Mouse (Mus musculus) brain, embryonic 14.5 days (tissue): Measurements from ENCODE around the gene Mrpl51.

Source experiments
- CTCF ChIP-seq: fragments of 200-500 bp; IDR thresholded peaks from 2 replicates; pipeline ENCODE4 v1.5.1; 2012; ENCODE audit warnings: inconsistent platforms, mild to moderate bottlenecking, moderate library complexity, borderline replicate concordance; ENCODE audit not compliant: insufficient read depth, insufficient read length; ENCODE audit errors: extremely low read depth
- POLR2A ChIP-seq: fragments of 200-500 bp; IDR thresholded peaks from 2 replicates; pipeline ENCODE4 v1.6.1; 2012; ENCODE audit warnings: mild to moderate bottlenecking, inconsistent platforms, borderline replicate concordance; ENCODE audit not compliant: poor library complexity, insufficient read depth, insufficient read length, severe bottlenecking; ENCODE audit errors: extremely low read depth

GRCm38 (mm10) chr6:125166861-125167650, 24.5 kb upstream of the Mrpl51 start:
- TF ChIP-seq CTCF (no peak), POLR2A (no peak)
